Mouse (Mus musculus) liver, postnatal 0 days (tissue): Measurements from ENCODE around the gene Timm9.

Experiments
- CTCF ChIP-seq: sonication (generic); IDR thresholded peaks from 2 replicates; pipeline ENCODE4 v1.5.1; 2016; ENCODE audit warnings: antibody characterized with exemption, low read depth
- EP300 ChIP-seq: IDR thresholded peaks from 2 replicates; pipeline ENCODE4 v1.6.1; 2016; ENCODE audit warnings: antibody characterized with exemption, low read depth, mild to moderate bottlenecking

- TF ChIP-seq EP300 = peak; percentile 75
- no peak for TF ChIP-seq CTCF
Measured at GRCm38 (mm10) chr12:71164410-71164809, 27.9 kb upstream of the Timm9 start.
